Mouse (Mus musculus) lung, postnatal 0 days (tissue): ENCODE results near the gene Tbc1d10c. TPM values are rescaled to one million over a fixed set of nuclear protein-coding genes. Genes with fewer than 3 reads are reported as not detected.

Source experiments
- ATAC-seq: fragments of 200-750 bp; cut with Nextera tagmentation; 2 replicates; pipeline ENCODE4 v1.8.0; 2017; ENCODE audit warnings: moderate library complexity
- DNase-seq: peaks from one replicate; pipeline ENCODE4 v3.0.0-alpha.2; 2016; ENCODE audit warnings: low spot score
- H3K27ac ChIP-seq: fragments of 300-500 bp; sonication (generic); 2 replicates; pipeline ENCODE4 v1.5.1; 2014; ENCODE audit warnings: antibody characterized with exemption, mild to moderate bottlenecking, low read length, mixed read lengths
- H3K27me3 ChIP-seq: fragments of 300-500 bp; sonication (generic); replicated peaks from 2 replicates; pipeline ENCODE4 v1.6.1; 2014; ENCODE audit warnings: low read length, mixed read lengths; ENCODE audit not compliant: insufficient read depth
- H3K36me3 ChIP-seq: fragments of 300-500 bp; sonication (generic); 2 replicates; pipeline ENCODE4 v1.6.1; 2014; ENCODE audit warnings: low read length, mixed read lengths; ENCODE audit not compliant: insufficient read depth
- H3K4me1 ChIP-seq: fragments of 300-500 bp; sonication (generic); 2 replicates; pipeline ENCODE4 v1.6.1; 2014; ENCODE audit warnings: antibody characterized with exemption, low read depth, low read length, mixed read lengths; ENCODE audit not compliant: insufficient read depth
- H3K4me2 ChIP-seq: fragments of 300-500 bp; sonication (generic); replicated peaks from 2 replicates; pipeline ENCODE4 v1.6.1; 2014; ENCODE audit warnings: low read depth, mild to moderate bottlenecking, low read length, moderate library complexity, mixed read lengths
- H3K4me3 ChIP-seq: fragments of 300-500 bp; sonication (generic); 2 replicates; pipeline ENCODE4 v1.5.1; 2014; ENCODE audit warnings: low read depth, low read length
- H3K9ac ChIP-seq: fragments of 300-500 bp; sonication (generic); replicated peaks from 2 replicates; pipeline ENCODE4 v1.6.1; 2014; ENCODE audit warnings: low read depth, mild to moderate bottlenecking
- H3K9me3 ChIP-seq: fragments of 300-500 bp; sonication (generic); 2 replicates; pipeline ENCODE4 v1.6.1; 2016; ENCODE audit warnings: low read length, mixed read lengths
- CTCF ChIP-seq: IDR thresholded peaks from 2 replicates; pipeline ENCODE4 v1.5.1; 2016; ENCODE audit warnings: antibody characterized with exemption, mild to moderate bottlenecking
- EP300 ChIP-seq: IDR thresholded peaks from 2 replicates; pipeline ENCODE4 v1.6.1; 2016; ENCODE audit warnings: antibody characterized with exemption, mild to moderate bottlenecking, control low read depth
- WGBS: fragments of 180-500 bp; shearing (Covaris S2); extraction: QIAGEN DNeasy Blood & Tissue Kit; methylation state at CpG from one replicate; pipeline ENCODE4 v1.1.7; 2014; 5-methylcytosine and 5-hydroxymethylcytosine counted together
- polyA plus RNA-seq: library from polyadenylated mRNA; unstranded; fragments of >200 nt; fragmentation: Nextera tagmentation; extraction: Ambion mirVana; gene quantifications from 2 replicates; pipeline ENCODE4 v1.2.1, GENCODE M21; 2015

Tbc1d10c gene
- polyA plus RNA-seq, 1 experiment from 2014 or later, result 4.5 TPM

DNA sequence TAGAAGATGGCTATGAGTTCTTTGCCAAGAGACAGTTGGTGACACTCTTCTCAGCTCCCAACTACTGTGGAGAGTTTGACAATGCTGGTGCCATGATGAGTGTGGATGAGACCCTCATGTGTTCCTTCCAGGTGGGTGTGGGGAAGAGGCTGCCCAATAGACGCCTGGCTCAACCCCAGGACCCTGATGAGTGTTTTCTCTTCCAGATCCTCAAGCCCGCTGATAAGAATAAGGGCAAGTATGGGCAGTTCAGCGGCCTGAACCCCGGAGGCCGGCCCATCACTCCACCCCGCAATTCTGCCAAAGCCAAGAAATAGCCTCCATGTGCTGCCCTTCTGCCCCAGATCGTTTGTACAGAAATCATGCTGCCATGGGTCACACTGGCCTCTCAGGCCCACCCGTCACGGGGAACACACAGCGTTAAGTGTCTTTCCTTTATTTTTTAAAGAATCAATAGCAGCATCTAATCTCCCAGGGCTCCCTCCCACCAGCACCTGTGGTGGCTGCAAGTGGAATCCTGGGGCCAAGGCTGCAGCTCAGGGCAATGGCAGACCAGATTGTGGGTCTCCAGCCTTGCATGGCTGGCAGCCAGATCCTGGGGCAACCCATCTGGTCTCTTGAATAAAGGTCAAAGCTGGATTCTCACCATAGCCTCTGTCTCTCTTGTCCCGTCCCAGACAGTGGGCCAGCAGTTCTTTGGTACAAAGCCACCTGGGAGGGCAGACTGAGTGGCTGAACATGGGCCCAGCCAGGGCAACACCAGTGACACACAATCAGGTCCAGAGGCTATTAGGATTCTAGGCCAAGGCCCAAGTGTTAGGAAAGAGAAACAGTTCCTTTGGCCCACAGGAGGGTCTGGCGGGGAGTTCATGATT, 3.9 kb upstream of the Tbc1d10c start:
- no peak for DNase-seq
- Histone ChIP-seq H3K4me1 (peaks cover 8% of the 10 kb centered on the region; the same call in 1 of the 2 replicates), H3K27ac (no peak overlapping the region), H3K9me3 (no peaks in the 10 kb centered on the region), H3K27me3 (no peaks in the 10 kb centered on the region), H3K9ac (no peak overlapping the region), H3K4me3 (no peak overlapping the region), H3K36me3 (peaks cover 24% of the 10 kb centered on the region; the same call in 1 of the 2 replicates), H3K4me2 (no peak overlapping the region)
- 76% methylated on average over 12 of the region's 12 CpGs for WGBS
- no peak for ATAC-seq
- TF ChIP-seq EP300 (no peak), CTCF (no peak)

DNA sequence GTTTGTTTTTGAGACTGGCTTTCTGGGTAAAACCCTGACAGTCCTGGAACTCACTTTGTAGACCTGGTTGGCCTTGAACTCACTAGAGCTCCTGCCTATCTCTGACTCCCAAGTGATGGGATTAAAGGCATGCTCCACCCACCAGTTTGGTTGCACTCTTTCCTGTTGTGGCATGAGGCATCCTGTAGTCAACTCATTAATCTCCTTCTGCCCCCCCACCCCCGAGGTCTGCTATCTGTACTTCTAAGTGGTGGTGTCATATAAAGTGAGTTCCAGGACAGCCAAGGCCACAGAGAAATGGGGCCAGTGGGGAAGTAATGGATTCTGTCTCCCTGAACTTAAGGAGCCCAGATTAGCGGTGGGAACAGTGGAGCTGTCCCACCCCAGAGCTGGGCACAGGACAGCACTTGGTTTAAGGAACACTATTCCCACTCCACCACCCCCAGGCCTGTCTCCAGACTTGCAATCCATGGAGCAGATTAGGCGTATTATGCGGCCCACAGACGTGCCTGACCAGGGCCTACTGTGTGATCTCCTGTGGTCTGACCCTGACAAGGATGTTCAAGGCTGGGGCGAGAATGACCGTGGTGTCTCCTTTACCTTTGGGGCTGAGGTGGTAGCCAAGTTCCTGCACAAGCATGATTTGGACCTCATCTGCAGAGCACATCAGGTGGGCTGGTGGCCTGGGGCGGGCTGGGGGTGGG, 3.1 kb upstream of the Tbc1d10c start:
- peaks cover 24% of the 10 kb centered on the region; the same call in 1 of the 2 replicates for H3K36me3 ChIP-seq
- no peak overlapping the region for H3K4me3 ChIP-seq
- no peak overlapping the region for H3K27ac ChIP-seq
- H3K4me2 ChIP-seq, result no peak overlapping the region
- H3K9me3 ChIP-seq, result no peaks in the 10 kb centered on the region
- DNase-seq, result no peak
- peaks cover 8% of the 10 kb centered on the region; the same call in 1 of the 2 replicates for H3K4me1 ChIP-seq
- H3K27me3 ChIP-seq, result no peaks in the 10 kb centered on the region
- TF ChIP-seq EP300, result no peak
- no peak for TF ChIP-seq CTCF
- no peak overlapping the region for H3K9ac ChIP-seq
- no peak for ATAC-seq
- 78% methylated on average over 8 of the region's 8 CpGs for WGBS

DNA sequence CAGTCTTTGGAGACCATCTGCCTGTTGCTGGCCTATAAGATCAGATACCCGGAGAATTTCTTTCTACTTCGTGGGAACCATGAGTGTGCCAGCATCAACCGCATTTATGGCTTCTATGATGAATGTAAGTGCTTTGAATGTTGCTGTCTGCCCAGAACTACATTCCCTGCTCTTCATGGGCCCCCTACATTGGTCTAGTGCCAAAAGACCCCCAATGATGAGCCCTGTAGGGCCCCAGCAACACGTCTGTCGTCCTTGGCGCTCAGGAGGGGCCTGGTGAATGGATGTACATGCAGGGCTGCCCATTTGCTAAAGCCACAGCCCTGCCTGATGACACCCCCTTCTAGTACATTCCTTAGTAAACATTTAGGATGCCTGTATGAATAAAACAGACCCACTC, 2.0 kb upstream of the Tbc1d10c start:
- TF ChIP-seq EP300 (no peak), CTCF (no peak)
- Histone ChIP-seq H3K4me1 (peaks cover 8% of the 10 kb centered on the region; the same call in 1 of the 2 replicates), H3K9me3 (no peaks in the 10 kb centered on the region), H3K27ac (no peak overlapping the region), H3K4me2 (peak overlapping the region; percentile 87), H3K9ac (peak overlapping the region; percentile 95), H3K36me3 (peaks cover 24% of the 10 kb centered on the region; the same call in 1 of the 2 replicates), H3K27me3 (no peaks in the 10 kb centered on the region), H3K4me3 (peak overlapping the region; percentile 82)
- WGBS, result 52% methylated on average over 6 of the region's 6 CpGs
- ATAC-seq (no peak), DNase-seq (no peak)

DNA sequence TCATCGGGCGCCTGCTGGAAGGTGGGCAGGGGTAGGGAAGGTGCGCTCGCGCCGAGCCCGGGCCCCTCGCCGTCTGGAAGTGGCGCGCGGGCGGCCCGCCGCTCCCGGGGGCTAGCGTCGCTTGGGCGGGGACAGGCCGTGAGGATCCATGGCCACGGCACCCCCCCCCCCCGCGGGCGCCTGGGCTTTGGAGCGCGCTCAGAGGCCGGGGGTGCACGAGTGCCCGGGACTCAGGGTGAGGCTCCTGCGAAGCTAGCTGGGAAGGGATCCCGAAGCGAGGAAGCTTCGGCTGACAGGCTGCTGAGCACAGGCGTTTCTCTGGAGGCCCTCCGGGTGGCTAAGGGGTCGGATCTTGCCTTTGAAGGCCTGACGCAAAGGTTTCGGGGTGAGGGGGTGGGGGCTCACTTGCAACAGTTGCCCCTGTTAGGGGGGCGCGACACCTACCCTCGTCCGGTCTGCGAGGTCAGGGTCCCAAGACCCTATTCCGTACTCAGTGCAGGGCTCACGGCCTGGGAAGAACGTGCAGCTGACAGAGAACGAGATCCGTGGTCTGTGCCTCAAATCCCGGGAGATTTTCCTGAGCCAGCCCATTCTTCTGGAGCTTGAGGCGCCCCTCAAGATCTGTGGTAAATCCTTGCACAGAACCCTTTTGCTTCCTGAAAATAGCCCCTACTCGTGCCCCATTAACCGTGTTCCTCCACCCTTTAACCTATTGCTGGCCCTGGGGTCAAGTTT, 1.3 kb upstream of the Tbc1d10c start:
- ATAC-seq (peak; percentile 53), DNase-seq (peak; percentile 44)
- Histone ChIP-seq H3K4me3 (peak overlapping the region; percentile 82), H3K4me1 (peaks cover 8% of the 10 kb centered on the region; the same call in 1 of the 2 replicates), H3K27ac (peak overlapping the region; percentile 95), H3K36me3 (peaks cover 24% of the 10 kb centered on the region; the same call in 1 of the 2 replicates), H3K27me3 (no peaks in the 10 kb centered on the region), H3K4me2 (peak overlapping the region; percentile 87), H3K9ac (peak overlapping the region; percentile 95), H3K9me3 (no peaks in the 10 kb centered on the region)
- under 1% methylated on average over 28 of the region's 52 CpGs for WGBS
- TF ChIP-seq EP300, result no peak
- no peak for TF ChIP-seq CTCF

DNA sequence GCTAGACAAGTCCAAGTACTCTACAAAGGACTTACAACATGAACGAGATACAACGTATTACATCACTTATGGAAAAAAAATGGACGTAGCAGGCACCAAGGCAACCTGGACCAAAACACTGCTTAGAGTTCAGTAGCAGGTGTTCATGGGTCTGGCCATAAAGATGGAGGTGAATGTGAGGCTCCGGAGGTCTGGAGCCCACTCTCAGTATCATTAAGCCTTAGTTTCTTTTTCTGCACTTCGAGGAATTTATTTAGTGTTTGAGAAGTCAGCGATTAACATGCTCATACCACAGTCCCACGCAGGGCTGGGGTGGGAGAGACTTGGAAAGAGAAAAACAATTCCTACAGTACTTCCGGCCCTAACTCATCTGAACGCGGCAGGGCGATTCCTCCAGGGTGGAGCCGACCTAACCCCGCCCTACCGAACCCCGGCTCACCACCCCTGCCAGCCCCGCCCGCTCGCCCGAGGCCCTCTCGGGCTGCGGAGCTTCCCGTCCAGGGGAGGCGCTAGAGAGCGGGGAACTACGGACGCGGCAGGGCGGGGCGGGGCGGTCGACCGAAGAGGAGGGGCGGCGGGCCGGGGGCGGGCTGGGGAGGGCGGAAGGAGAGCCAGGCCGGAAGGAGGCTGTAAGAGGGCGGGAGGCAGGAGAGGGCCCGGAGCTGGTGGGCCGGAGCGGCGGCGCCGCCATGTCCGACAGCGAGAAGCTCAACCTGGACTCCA, 605 bp upstream of the Tbc1d10c start, which contains the start of gene Ppp1ca:
Gene Ppp1ca (plus strand): TSS at position 538 of the 723 bp plus-strand sequence.
- ATAC-seq (peak; percentile 96), DNase-seq (peak; percentile 99)
- Histone ChIP-seq H3K4me1 (peaks cover 8% of the 10 kb centered on the region; the same call in 1 of the 2 replicates), H3K9ac (peak within 1 kb of the TSS; percentile 95), H3K4me3 (peak within 1 kb of the TSS; percentile 82), H3K27me3 (no peaks in the 10 kb centered on the region), H3K27ac (peak within 1 kb of the TSS; percentile 95), H3K9me3 (no peaks in the 10 kb centered on the region), H3K36me3 (peaks cover 24% of the 10 kb centered on the region; the same call in 1 of the 2 replicates), H3K4me2 (peak within 1 kb of the TSS; percentile 87)
- no peak for TF ChIP-seq EP300
- TF ChIP-seq CTCF, result peak; percentile 80
- 2% methylated on average over 40 of the region's 47 CpGs for WGBS
